Comparison of ENCODE assay signal across 8 mouse cellular contexts in the genomic region with DNA sequence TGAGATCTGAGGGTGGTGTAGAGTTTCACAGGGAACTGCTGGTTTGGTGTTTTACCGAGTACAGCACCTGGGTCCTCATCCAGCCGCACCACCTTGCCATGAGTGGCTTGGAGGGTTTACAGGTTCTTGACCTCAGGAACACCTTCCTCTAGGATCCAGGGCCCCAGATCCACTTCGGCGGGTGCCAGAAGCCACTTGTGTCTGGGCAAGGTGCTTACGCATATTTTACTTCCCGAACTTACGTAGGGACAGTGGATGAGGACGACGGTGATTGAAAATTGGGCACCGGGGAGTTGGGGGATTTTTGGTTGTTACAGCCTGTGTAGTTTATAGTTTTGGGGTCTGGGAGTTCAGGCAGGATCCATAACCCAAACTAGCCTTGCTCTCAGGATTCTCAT. TPM values are rescaled to one million over a fixed set of nuclear protein-coding genes. Genes with fewer than 3 reads are reported as not detected.
DNase-seq lines count a peak whose midpoint lies in the region; ATAC-seq and TF ChIP-seq lines count a peak whose summit lies in the region.

No protein-coding gene starts in this region.

- H3K4me3 ChIP-seq in E14TG2a.4 (replicated peaks; ENCODE audit: low read length): peak overlapping the region; percentile 82
- peak overlapping the region; percentile 46 for H3K4me3 ChIP-seq in hindbrain, embryonic 12.5 days
- peak overlapping the region; percentile 65 for H3K4me3 ChIP-seq in lung, embryonic 16.5 days (ENCODE audit: low read length)

- 53% methylated on average over 10 of the region's 10 CpGs for WGBS in hindbrain, embryonic 12.5 days
- 26% methylated on average over 10 of the region's 10 CpGs for WGBS in lung, embryonic 16.5 days

- no peaks in the 10 kb centered on the region for H3K9me3 ChIP-seq in E14TG2a.4 (ENCODE audit: low read length)
- no peaks in the 10 kb centered on the region for H3K9me3 ChIP-seq in hindbrain, embryonic 12.5 days (replicated peaks)
- no peaks in the 10 kb centered on the region for H3K9me3 ChIP-seq in lung, embryonic 16.5 days (ENCODE audit: control insufficient read depth, low read length)

- no peak for TF ChIP-seq CTCF in E14TG2a.4 (conservative IDR thresholded peaks at IDR 0.05; ENCODE audit: low read length)

- peaks cover 40% of the 10 kb centered on the region for H3K4me1 ChIP-seq in E14TG2a.4 (replicated peaks; ENCODE audit: low read depth, low read length)
- H3K4me1 ChIP-seq in hindbrain, embryonic 12.5 days: peaks cover 26% of the 10 kb centered on the region
- peaks cover 39% of the 10 kb centered on the region for H3K4me1 ChIP-seq in lung, embryonic 16.5 days (replicated peaks; ENCODE audit: control insufficient read depth, insufficient read depth, low read length)

- no peak overlapping the region for H3K9ac ChIP-seq in hindbrain, embryonic 12.5 days
- peak overlapping the region; percentile 67 for H3K9ac ChIP-seq in lung, embryonic 16.5 days (ENCODE audit: low read length)

- intact Hi-C loops in gastrocnemius, postnatal 14 days (cut with DNase I; ENCODE audit: low total_unique reads): no loop called here

- no peaks in the 10 kb centered on the region for H3K36me3 ChIP-seq in E14TG2a.4 (ENCODE audit: insufficient read depth, low read length)
- no peaks in the 10 kb centered on the region for H3K36me3 ChIP-seq in hindbrain, embryonic 12.5 days
- no peaks in the 10 kb centered on the region for H3K36me3 ChIP-seq in lung, embryonic 16.5 days (ENCODE audit: control insufficient read depth, insufficient read depth, low read length)

- peaks cover 35% of the 10 kb centered on the region for H3K27me3 ChIP-seq in E14TG2a.4 (ENCODE audit: insufficient read depth, low read length)
- H3K27me3 ChIP-seq in hindbrain, embryonic 12.5 days: peaks cover 25% of the 10 kb centered on the region
- no peaks in the 10 kb centered on the region for H3K27me3 ChIP-seq in lung, embryonic 16.5 days (ENCODE audit: control insufficient read depth, insufficient read depth, low read depth, low read length)

- ATAC-seq in hindbrain, embryonic 12.5 days (ENCODE audit: low FRiP score): no peak
- peak; percentile 42 for ATAC-seq in lung, embryonic 16.5 days (ENCODE audit: low read depth)

- DNase-seq in gastrocnemius, postnatal 14 days: peak; percentile 59
- no peak for DNase-seq in gastrocnemius, postnatal 25 days
- no peak for DNase-seq in layer of hippocampus, postnatal 14 days (ENCODE audit: low spot score in 2 of 2)
- no peak for DNase-seq in adrenal gland, postnatal 36 days
- DNase-seq in cerebellum, adult 9-10 months: no peak

- no peak overlapping the region for H3K27ac ChIP-seq in hindbrain, embryonic 12.5 days
- H3K27ac ChIP-seq in lung, embryonic 16.5 days (ENCODE audit: low read length): peak overlapping the region; percentile 88

- H3K4me2 ChIP-seq in hindbrain, embryonic 12.5 days (replicated peaks): peak overlapping the region; percentile 90
- peak overlapping the region; percentile 90 for H3K4me2 ChIP-seq in lung, embryonic 16.5 days (ENCODE audit: low read depth, low read length)

RNA-seq across cellular contexts. Expression of a gene that starts 55.5 kb away (rescaled TPM):
- 100 to 1,000 TPM; 202 to 236 TPM for total RNA-seq in gastrocnemius, postnatal 14 days (2021)
- total RNA-seq in gastrocnemius, postnatal 25 days (2021): 100 to 1,000 TPM; 143 to 163 TPM
- 26.0 and 32.0 TPM in 2 replicates for polyA plus RNA-seq in hindbrain, embryonic 12.5 days (2016; fragmentation: Nextera tagmentation; extraction: Ambion mirVana)
- 70.5 and 78.6 TPM in 2 replicates for polyA plus RNA-seq in lung, embryonic 16.5 days (2015; fragmentation: Nextera tagmentation; extraction: Ambion mirVana)
- total RNA-seq in layer of hippocampus, postnatal 14 days (2021): 10 to 100 TPM; 73.0 to 82.7 TPM
- 10 to 100 TPM; 56.6 to 59.1 TPM for total RNA-seq in adrenal gland, postnatal 36 days (2021)
